Mouse (Mus musculus): ENCODE measurements around the gene Msi2. TPM values are rescaled to one million over a fixed set of nuclear protein-coding genes. Genes with fewer than 3 reads are reported as not detected.

Gene Msi2
- total RNA-seq, 2 experiments from 2014 or later = 10.2 to 13.9 TPM

DNA sequence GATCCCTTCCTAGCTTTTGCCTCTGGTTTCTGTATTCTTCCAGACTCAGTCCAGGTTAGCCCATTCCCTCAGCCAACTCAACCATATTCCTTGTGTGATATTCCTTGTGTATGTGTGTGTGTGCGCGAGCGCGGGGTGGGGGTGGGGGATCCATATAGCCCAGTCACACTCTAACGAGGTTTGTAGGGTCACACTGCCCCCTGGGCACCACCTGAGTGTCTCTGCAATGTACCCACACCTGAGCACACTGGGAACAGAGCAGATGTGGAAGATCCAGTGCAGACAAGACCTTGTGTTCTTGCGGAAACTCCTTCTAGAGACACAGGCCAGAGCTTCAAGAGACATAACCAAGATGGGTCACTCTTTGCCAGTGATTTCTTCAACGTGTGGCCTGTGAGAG lies 72.5 kb downstream of the Msi2 start:
- no peak for ATAC-seq (replicated peaks; ENCODE audit: low FRiP score, poor library complexity, severe bottlenecking)

DNA sequence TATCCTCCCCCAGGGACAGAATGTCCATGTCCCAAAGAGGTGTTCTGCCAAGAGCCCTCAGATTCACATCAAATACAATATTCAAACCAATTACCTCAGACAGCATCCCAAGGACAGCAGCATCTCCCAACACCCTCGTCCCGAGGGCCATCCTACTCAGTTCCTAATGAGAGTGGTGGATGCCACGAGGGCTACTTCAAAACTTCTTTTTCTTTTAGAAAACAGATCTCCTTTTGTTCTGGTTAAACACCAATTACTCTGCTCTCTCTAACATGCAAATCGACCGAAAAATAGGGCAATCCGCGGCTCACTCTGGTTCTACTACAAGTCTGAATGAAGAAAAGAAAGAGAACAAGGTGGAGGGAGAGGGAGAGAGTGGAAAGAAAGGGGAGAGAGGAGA lies 73.6 kb downstream of the Msi2 start:
- ATAC-seq (replicated peaks; ENCODE audit: low FRiP score, poor library complexity, severe bottlenecking) = no peak

DNA sequence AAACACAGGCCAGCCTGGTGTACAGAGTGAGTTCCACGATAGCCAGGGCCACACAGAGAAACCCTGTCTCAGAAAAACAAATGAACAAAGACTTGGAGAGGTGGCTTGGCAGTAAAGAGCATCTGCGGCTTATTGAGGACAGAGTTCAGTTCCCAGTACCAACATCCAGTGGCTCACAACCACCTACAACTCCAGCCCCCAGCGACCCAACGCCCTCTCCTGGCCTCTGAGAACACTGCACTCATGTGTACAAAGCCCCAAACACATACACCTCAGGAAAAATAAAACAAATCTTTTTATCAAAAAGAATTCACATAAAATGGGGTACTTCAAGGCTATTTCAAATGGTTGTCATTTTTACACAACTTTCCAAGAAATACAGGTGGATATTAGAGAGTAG lies 78.5 kb downstream of the Msi2 start:
- ATAC-seq (replicated peaks; ENCODE audit: low FRiP score, poor library complexity, severe bottlenecking) = no peak

DNA sequence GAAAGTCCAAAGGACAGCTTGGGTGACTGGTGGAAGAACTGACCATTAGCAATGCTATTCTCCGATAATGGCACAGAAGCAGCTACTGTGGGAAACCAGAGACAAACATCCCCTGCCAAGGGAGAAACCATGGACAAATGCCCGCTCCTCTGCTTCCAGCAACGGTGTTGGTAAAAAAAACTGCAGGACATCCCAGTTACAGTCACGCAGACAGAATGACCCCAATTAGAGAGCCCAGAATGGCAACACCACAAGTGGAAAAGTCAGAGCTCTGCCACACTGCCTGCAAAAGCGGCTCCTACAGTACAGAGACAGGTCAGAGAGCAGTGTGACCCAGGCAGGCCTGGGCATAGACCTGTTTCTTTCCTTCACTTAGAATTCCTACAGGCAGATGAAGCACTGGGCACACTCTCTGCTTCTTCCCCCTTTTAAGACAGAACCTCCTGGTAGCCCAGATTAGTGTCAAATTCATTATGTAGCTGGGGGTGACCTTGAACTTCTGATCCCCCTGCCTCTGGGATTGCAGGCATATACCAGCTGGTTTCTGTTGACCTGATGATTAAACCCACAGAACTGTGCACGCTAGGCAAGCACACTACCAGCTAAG lies 79.3 kb downstream of the Msi2 start:
- ATAC-seq (replicated peaks; ENCODE audit: low FRiP score, poor library complexity, severe bottlenecking) = no peak

DNA sequence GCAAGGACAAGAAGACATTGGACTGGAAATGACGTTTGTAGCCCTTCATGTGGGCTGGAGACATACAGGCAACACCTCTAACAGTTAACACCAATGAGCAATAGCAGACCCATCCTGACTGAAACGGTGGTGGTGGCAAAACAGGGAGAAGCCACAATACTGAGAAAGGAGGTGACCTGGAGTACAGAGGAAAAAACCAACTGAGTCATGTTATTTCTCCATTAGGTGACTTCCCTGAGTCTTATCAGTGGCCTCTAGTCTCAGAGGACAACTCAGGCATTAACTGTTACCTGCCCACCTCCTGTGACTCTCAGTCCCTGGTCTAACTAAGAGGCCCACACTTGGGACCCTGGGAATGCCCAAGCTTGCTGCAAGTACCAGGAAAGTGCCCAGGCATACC lies 80.1 kb downstream of the Msi2 start:
- ATAC-seq (replicated peaks; ENCODE audit: low FRiP score, poor library complexity, severe bottlenecking) = no peak

DNA sequence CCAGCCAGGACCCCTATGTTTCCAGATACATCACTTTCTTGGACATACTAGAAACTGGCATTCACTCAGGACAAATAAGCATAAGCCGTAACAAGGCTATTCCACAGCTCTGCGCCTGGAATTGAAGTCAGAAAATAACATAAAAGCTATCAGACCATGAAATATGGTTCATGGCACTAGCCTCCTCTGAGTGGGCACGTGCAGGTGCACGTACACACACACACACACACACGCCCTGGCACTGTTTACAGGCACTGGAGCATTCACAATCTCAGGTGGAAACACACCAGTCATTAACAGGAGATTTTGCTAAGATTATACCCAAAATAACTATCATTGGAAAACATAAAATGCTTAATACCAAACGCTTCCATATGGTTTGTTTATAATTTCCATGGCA lies 81.4 kb downstream of the Msi2 start:
- ATAC-seq (replicated peaks; ENCODE audit: low FRiP score, poor library complexity, severe bottlenecking) = no peak

DNA sequence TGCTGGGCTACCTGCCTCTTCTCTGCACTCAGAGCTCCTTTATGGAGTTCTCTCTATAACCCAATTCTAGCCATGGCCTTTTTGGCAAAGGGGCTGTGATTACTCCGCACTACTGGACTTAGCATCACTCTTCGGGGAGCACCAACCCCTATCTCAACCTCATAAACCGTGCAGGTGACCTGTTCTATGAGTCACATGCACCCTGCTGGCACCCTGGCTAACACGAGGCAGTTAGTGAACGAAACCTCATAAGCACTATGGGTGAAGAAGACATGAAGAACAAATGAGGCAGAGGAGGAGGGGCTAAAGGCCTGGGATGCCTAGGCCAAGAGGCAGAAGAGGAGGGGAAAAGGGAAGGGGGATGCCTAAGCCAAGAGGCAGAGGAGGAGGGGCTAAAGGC lies 82.0 kb downstream of the Msi2 start:
- ATAC-seq (replicated peaks; ENCODE audit: low FRiP score, poor library complexity, severe bottlenecking) = no peak

DNA sequence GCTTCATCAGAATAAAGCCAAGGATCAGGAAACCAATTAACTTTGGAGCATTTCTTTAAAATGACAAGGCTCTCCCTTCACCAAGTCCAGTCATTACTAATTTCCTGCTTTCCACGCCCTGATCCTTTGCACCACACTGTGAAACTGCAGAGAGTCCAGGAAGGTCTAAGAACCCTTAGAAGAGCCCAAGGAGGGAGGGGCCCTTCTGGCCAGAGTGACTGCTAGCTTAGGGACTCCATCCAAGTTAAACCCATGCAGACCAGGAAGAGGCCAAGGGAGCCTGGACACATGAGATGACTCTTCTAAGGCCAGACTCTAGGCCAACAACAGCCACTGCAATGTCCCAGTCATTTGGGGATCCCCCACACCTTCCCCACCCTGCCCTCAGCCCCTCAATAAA lies 83.7 kb downstream of the Msi2 start:
- ATAC-seq (replicated peaks; ENCODE audit: low FRiP score, poor library complexity, severe bottlenecking) = no peak

DNA sequence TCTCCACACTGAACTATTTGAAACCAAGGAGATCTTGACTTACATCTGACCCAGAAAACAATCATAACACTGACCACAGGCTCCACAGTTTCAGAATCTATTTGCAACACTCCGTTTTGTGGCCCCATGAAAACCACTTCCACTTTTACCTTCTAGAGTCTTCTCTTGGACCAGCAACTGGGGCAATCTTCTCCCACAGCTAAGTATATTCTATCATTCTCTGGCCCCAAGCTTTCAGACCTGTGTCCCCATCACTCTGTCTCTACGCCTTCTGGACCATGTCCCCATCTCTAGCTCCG lies 86.4 kb downstream of the Msi2 start:
- ATAC-seq (replicated peaks; ENCODE audit: low FRiP score, poor library complexity, severe bottlenecking) = no peak

DNA sequence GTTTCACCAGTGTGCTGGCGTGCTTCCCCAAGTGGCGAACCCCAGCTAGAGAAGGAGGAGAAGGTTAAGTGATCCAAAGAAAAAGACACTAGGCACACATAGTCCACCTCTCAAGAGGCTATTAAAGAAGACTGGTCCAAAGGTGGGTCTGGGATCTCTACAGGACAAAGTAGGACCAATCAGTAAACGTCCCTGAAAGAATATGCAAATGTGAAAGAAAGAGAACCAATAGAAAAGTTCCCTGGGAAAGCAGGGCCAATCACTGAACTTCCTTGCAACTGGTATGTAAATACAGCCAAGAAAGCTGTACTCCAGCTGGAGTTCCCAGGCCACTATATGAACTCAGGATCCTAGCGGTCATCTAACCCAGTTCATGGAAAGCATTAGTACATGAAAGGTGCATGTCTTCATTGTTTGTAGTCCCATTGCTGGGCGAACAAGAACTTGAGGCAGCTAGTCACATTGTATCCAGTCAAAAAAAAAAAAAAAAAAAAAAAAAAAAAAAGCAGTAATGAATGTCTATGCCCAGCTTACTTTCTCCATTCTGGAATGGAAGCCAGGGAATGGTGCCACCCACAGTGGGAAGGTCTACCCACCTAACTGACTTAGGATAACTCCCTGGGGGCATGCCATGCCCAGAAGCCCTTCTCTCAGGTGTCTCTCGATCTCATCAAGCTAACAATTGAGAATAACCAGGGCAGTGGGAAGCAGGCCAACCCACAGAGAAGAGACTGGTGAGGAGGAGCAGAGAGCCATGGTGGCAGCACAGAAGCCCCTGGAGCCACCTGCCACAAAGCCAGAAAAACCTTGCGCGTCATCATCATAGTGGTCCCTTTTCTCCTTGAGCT lies 87.0 kb downstream of the Msi2 start:
- no peak for ATAC-seq (replicated peaks; ENCODE audit: low FRiP score, poor library complexity, severe bottlenecking)

DNA sequence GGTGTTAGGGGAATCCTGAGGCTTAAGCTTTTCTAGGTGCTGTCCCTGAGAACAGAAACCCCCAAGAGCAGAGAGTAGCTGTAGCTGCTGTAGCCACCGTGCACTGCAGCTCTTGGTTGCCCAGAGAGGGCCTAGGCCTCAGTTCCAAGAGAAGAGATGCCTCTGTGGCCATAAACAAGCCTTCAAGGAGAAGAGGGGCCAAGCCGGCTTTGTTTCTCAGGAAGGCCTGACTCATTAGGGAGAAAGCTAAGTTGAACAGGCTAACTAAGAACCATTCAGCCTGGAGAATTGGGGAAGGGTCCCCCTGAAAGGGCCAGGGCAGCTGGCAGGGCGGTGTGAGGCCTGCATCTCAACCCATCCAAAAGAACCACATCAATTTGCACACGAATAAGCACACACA lies 88.7 kb downstream of the Msi2 start:
- ATAC-seq (replicated peaks; ENCODE audit: low FRiP score, poor library complexity, severe bottlenecking) = no peak

DNA sequence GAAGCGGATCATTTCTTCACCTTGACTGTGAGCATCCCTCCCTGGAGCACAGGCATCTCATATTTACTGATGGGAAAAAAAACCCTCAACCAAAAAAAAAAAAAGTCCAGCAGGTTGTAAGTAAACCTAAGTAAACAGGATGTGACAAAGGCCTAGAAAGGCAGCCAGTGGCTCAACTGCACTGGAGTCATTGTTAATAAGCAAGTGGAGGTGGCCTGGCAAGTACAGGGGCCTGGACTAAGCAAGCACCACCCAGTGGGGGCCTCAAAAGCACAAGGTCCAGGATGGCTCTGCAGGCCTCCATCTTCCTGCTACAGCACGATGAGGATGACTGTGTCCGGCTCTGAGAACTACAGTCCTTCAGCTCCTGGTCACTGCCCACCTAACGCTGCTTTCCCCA lies 89.1 kb downstream of the Msi2 start:
- ATAC-seq (replicated peaks; ENCODE audit: low FRiP score, poor library complexity, severe bottlenecking) = no peak

DNA sequence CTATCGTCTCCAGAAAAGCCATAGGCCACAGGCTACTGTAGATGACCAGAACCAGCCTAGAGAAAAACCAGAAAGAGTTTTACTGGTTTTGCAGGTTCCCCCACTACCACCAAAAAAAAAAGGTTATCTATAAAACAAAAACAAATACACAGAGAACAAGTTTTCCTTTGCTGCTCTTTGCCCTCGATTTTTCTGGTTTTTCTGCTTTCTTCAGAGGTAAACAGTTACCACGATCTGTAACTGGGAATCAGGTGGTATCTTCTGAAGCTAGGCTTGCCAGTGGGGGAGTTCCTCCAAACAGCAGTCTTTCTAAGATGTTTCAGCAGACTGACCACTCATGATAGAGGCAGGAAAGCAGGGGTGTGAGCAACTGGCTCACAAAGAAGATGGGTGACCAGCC lies 89.6 kb downstream of the Msi2 start:
- no peak for ATAC-seq (replicated peaks; ENCODE audit: low FRiP score, poor library complexity, severe bottlenecking)

DNA sequence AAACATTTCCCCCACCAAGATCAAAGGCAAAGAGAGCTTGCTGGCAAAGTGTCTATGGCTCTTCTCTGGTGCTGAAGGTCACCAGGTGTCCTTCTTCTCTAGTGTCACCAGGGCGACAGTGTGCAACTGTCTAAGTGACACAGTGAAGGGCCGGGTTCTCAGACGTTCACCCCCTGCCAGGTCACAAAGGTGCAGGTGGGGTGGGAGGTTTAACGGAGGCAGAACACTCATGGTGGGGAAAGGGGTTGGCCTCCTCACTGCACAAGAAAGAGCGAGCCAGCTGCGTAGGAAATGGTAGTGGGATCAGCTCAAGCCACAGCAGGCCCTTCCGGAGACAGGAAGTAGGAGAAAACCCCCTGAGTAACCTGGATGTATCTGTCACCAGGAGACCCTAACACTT lies 91.0 kb downstream of the Msi2 start:
- ATAC-seq (replicated peaks; ENCODE audit: low FRiP score, poor library complexity, severe bottlenecking) = no peak

DNA sequence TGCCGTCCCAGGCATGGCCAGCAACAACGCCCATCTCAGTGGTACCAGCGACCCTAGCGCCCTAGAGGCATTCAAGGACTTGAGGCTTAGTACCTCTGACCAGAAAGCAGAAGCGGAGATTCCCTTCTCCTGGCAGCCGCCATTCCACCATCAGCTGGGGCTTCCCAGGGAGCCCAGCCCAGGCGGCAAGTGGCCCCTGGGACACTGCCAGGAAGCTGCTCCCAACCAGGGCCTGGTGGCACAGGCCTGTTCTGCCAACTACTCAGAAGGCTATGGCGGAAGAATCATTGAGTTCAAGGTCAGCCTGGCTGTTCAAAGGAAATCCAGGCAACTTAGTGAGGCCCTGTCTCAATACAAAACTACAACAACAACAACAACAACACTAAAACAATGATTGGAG lies 91.7 kb downstream of the Msi2 start:
- ATAC-seq (replicated peaks; ENCODE audit: low FRiP score, poor library complexity, severe bottlenecking) = no peak

DNA sequence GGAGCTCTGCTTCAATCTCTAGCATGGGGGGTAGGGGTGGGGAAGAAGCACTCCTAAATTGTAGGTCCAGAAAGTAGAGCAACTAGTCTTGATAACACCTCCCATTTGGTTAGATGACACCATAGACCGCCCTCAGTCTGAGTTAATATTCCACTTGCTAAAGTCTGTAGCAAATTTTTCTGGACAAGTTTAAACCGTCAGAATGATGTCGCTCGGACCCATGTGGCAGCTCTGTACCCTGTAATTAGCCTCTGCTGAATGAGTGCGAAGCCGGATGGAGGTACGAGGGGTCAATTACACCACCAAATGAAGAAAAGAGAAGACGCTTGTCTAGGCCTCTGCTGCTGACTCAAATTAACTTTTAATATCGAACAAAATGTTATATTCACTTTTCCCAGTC lies 92.3 kb downstream of the Msi2 start:
- no peak for ATAC-seq (replicated peaks; ENCODE audit: low FRiP score, poor library complexity, severe bottlenecking)

DNA sequence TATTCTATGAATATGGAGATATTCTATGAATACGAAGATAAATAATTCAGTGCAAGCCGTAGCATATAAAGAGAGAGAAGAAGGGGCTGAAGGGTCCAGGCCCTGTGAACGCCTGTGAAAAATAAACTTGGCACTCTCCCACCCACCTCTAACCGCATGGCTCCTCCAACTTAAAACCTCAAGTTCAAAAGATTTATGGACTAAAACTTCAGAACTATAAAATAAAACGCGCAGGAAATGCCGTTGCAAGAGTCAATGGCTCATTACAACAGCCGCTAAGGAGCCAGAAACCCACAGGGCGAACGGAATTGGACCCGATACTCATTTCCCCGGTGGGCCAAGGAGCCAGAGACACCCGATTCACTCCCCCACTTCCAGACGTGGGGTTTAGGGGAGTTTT lies 93.2 kb downstream of the Msi2 start:
- no peak for ATAC-seq (replicated peaks; ENCODE audit: low FRiP score, poor library complexity, severe bottlenecking)

DNA sequence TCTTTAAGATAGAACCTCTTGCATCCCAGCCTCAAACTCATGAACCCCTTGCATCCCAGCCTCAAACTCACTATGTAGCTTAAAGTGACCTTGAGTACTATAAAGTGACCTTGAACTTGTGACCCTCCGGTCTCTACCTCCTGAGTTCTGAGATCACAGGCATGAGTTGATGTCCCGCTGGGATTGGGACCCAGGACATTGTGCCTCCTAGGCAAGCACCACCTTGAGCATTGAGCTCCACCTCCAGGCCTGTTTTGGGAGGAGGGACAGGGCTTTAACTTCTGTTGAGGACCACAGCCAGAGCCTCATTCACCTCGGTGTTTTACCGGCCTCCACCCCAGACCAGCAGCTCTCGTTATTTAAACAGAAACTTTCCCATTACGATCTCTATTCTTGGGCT lies 93.7 kb downstream of the Msi2 start:
- ATAC-seq (replicated peaks; ENCODE audit: low FRiP score, poor library complexity, severe bottlenecking) = no peak

DNA sequence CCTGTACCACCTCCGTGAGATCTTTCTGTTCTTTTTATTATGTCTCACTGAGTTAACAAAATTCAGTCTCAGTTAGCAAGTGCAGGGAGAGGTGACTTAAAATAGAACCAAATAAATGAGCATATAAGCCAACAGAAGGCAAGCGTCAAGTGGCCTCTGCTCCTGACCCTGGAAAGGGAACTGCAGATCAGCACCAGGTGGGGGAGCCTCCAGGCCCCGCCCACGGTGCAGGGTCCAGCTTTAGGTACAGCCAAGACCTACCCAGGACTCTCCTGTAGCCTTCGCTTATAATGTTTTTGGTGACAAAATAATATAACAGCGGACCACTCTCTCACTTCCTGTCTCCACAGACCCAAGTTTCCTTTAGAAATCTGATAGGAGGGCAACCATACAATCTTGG lies 94.6 kb downstream of the Msi2 start:
- no peak for ATAC-seq (replicated peaks; ENCODE audit: low FRiP score, poor library complexity, severe bottlenecking)

DNA sequence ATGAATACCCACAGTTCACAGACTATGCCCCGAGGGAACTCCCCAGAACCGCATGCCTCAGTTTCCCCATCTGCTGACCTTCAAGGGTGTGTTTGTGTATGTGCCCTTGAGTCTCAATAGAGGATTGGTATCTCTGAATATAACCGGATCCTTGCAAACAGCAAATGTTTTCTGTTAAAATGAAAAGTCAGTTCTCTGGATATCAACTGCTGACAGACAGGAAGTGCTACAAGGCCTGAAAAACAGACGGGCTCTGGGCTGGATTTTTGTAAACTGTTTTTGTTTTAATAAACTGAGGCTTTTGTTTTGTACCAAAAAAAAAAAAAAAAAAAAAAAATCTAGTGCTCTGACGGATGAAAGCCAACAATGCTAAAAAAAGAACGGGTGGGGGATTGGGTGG lies 95.8 kb downstream of the Msi2 start:
- ATAC-seq (replicated peaks; ENCODE audit: low FRiP score, poor library complexity, severe bottlenecking) = no peak

DNA sequence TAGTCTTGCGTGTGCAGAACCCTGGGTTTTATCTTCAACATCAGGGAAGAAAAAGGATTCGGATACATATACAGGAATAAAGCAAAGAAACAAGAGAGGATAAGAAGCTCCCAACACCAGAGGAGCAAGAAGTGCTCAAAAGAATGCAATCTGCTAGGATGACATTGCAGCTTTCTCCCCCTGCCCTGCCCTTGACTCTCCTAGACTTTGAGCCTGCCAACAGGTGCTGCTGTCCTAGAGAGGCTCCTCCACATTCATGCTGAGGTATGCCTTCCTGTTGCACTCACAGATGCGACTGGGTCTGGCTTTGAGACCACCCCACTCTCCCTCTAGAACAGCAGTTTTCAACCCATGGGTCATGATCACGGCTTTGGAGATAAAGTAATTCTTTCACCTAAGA lies 96.5 kb downstream of the Msi2 start:
- no peak for ATAC-seq (replicated peaks; ENCODE audit: low FRiP score, poor library complexity, severe bottlenecking)
